Mouse (Mus musculus): ENCODE measurements around the gene Abraxas2.
A peak's percentile ranks its signal among the peaks of the same experiment; 100 is the strongest.

Gene Abraxas2

GRCm38 (mm10) chr7:132859042-132859958, at the start of gene Abraxas2:
TSS of gene Abraxas2 (plus strand) at chr7:132859225.
- peak; percentile 80 to 85 for DNase-seq (ENCODE audit: low read depth in 2 of 2, low spot score in 2 of 2)

GRCm38 (mm10) chr7:132809721-132810120, 49.3 kb upstream of the Abraxas2 start:
- DNase-seq (ENCODE audit: low read depth in 2 of 2, low spot score in 2 of 2): no peak

GRCm38 (mm10) chr7:132810368-132810767, 48.7 kb upstream of the Abraxas2 start:
- no peak for DNase-seq (ENCODE audit: low read depth in 2 of 2, low spot score in 2 of 2)

GRCm38 (mm10) chr7:132810879-132811278, 48.1 kb upstream of the Abraxas2 start:
- DNase-seq (ENCODE audit: low read depth in 2 of 2, low spot score in 2 of 2): peak; percentile 82 to 88

- peak; percentile 37 to 39 for DNase-seq (ENCODE audit: low read depth in 2 of 2, low spot score in 2 of 2)
Observed at GRCm38 (mm10) chr7:132811716-132812618, 47.1 kb upstream of the Abraxas2 start.

GRCm38 (mm10) chr7:132812619-132813415, 46.2 kb upstream of the Abraxas2 start:
- peak; percentile 38 to 40 for DNase-seq (ENCODE audit: low read depth in 2 of 2, low spot score in 2 of 2)

GRCm38 (mm10) chr7:132813416-132814088, 45.5 kb upstream of the Abraxas2 start, which contains the start of gene Fam53b:
TSS of gene Fam53b (minus strand) at chr7:132813886.
- peak in 1 of 2 experiments; percentile 35 for DNase-seq (ENCODE audit: low read depth in 2 of 2, low spot score in 2 of 2)

GRCm38 (mm10) chr7:132814089-132814450, 45.0 kb upstream of the Abraxas2 start:
- DNase-seq (ENCODE audit: low read depth in 2 of 2, low spot score in 2 of 2): no peak

- DNase-seq (ENCODE audit: low read depth in 2 of 2, low spot score in 2 of 2): no peak
Observed at GRCm38 (mm10) chr7:132815081-132815480, 43.9 kb upstream of the Abraxas2 start.

GRCm38 (mm10) chr7:132816528-132816927, 42.5 kb upstream of the Abraxas2 start:
- DNase-seq (ENCODE audit: low read depth in 2 of 2, low spot score in 2 of 2): no peak

GRCm38 (mm10) chr7:132817056-132817455, 42.0 kb upstream of the Abraxas2 start:
- no peak for DNase-seq (ENCODE audit: low read depth in 2 of 2, low spot score in 2 of 2)

GRCm38 (mm10) chr7:132820692-132821091, 38.3 kb upstream of the Abraxas2 start:
- DNase-seq (ENCODE audit: low read depth in 2 of 2, low spot score in 2 of 2): no peak

- no peak for DNase-seq (ENCODE audit: low read depth in 2 of 2, low spot score in 2 of 2)
Observed at GRCm38 (mm10) chr7:132823832-132824231, 35.2 kb upstream of the Abraxas2 start.

- no peak for DNase-seq (ENCODE audit: low read depth in 2 of 2, low spot score in 2 of 2)
Observed at GRCm38 (mm10) chr7:132824346-132825022, 34.5 kb upstream of the Abraxas2 start.

GRCm38 (mm10) chr7:132830955-132831354, 28.1 kb upstream of the Abraxas2 start:
- DNase-seq (ENCODE audit: low read depth in 2 of 2, low spot score in 2 of 2): no peak

GRCm38 (mm10) chr7:132841287-132841686, 17.7 kb upstream of the Abraxas2 start:
- no peak for DNase-seq (ENCODE audit: low read depth in 2 of 2, low spot score in 2 of 2)

GRCm38 (mm10) chr7:132842455-132842854, 16.6 kb upstream of the Abraxas2 start:
- no peak for DNase-seq (ENCODE audit: low read depth in 2 of 2, low spot score in 2 of 2)

GRCm38 (mm10) chr7:132843152-132843551, 15.9 kb upstream of the Abraxas2 start:
- DNase-seq (ENCODE audit: low read depth in 2 of 2, low spot score in 2 of 2): no peak

- DNase-seq (ENCODE audit: low read depth in 2 of 2, low spot score in 2 of 2): peak; percentile 65 to 72
Observed at GRCm38 (mm10) chr7:132852173-132852844, 6.7 kb upstream of the Abraxas2 start, which contains the start of gene Eef1akmt2. TSS of gene Eef1akmt2 (minus strand) at chr7:132852673.

All from CD8-positive naive resting alpha-beta T cell, adult 2 months (primary cell).